Mouse (Mus musculus) retina, adult 2 months (tissue): ENCODE measurements around the gene Cd3g.
A peak's percentile ranks its signal among the peaks of the same experiment; 100 is the strongest.

Experiments
- DNase-seq: peaks from one replicate; pipeline ENCODE4 v3.0.0-alpha.2; 2012; ENCODE audit warnings: low read depth, low spot score

Cd3g gene

GRCm38 (mm10) chr9:44980242-44980641 lies at the start of gene Cd3g:
Cd3g (minus strand) TSS chr9:44980431.
- DNase-seq = no peak

GRCm38 (mm10) chr9:45027376-45027775 lies 47.1 kb upstream of the Cd3g start:
- DNase-seq = no peak

- no peak for DNase-seq
Observed at GRCm38 (mm10) chr9:45024187-45024586, 44.0 kb upstream of the Cd3g start.

- no peak for DNase-seq
Observed at GRCm38 (mm10) chr9:45023638-45024037, 43.4 kb upstream of the Cd3g start.

- peak; percentile 42 for DNase-seq
Observed at GRCm38 (mm10) chr9:45022800-45023199, 42.6 kb upstream of the Cd3g start.

- DNase-seq = no peak
Observed at GRCm38 (mm10) chr9:45018031-45018430, 37.8 kb upstream of the Cd3g start.

GRCm38 (mm10) chr9:45015841-45016240 lies 35.6 kb upstream of the Cd3g start:
- DNase-seq = no peak

GRCm38 (mm10) chr9:45014879-45015278 lies 34.6 kb upstream of the Cd3g start:
- no peak for DNase-seq

GRCm38 (mm10) chr9:45011291-45011690 lies 31.1 kb upstream of the Cd3g start:
- no peak for DNase-seq

GRCm38 (mm10) chr9:45010461-45010860 lies 30.2 kb upstream of the Cd3g start:
- no peak for DNase-seq

- DNase-seq = no peak
Observed at GRCm38 (mm10) chr9:45009180-45010078, 29.2 kb upstream of the Cd3g start, which contains the start of gene Cd3e. Cd3e (minus strand) TSS chr9:45009627.

- DNase-seq = no peak
Observed at GRCm38 (mm10) chr9:45008342-45008741, 28.1 kb upstream of the Cd3g start.

- DNase-seq = no peak
Observed at GRCm38 (mm10) chr9:45007404-45007803, 27.2 kb upstream of the Cd3g start.

- DNase-seq = no peak
Observed at GRCm38 (mm10) chr9:45000249-45000648, 20.0 kb upstream of the Cd3g start.

GRCm38 (mm10) chr9:44999776-45000175 lies 19.5 kb upstream of the Cd3g start:
- DNase-seq = no peak

- no peak for DNase-seq
Observed at GRCm38 (mm10) chr9:44999171-44999570, 18.9 kb upstream of the Cd3g start.

- DNase-seq = no peak
Observed at GRCm38 (mm10) chr9:44998138-44998537, 17.9 kb upstream of the Cd3g start.

- no peak for DNase-seq
Observed at GRCm38 (mm10) chr9:44996590-44996989, 16.4 kb upstream of the Cd3g start.

GRCm38 (mm10) chr9:44994962-44995361 lies 14.7 kb upstream of the Cd3g start:
- no peak for DNase-seq

- DNase-seq = no peak
Observed at GRCm38 (mm10) chr9:44993268-44993667, 13.0 kb upstream of the Cd3g start.

- no peak for DNase-seq
Observed at GRCm38 (mm10) chr9:44992271-44992670, 12.0 kb upstream of the Cd3g start.

- no peak for DNase-seq
Observed at GRCm38 (mm10) chr9:44991821-44992220, 11.6 kb upstream of the Cd3g start.

GRCm38 (mm10) chr9:44986976-44987375 lies 6.7 kb upstream of the Cd3g start:
- no peak for DNase-seq
